Mouse (Mus musculus) gastrocnemius, adult 8-10 months (tissue): ENCODE measurements at regions not wholly inside any gene's neighbourhood (a gene's known extent, or its start where the extent isn't known, plus 50 kb on each side); places are given as distances from the start of the nearest gene placed in this dataset.

ENCODE experiments used
- DNase-seq, 2 experiments: peaks; one replicate each; pipeline ENCODE4 v3.0.0; 2022; ENCODE audit warnings: low spot score in 2 of 2

DNA sequence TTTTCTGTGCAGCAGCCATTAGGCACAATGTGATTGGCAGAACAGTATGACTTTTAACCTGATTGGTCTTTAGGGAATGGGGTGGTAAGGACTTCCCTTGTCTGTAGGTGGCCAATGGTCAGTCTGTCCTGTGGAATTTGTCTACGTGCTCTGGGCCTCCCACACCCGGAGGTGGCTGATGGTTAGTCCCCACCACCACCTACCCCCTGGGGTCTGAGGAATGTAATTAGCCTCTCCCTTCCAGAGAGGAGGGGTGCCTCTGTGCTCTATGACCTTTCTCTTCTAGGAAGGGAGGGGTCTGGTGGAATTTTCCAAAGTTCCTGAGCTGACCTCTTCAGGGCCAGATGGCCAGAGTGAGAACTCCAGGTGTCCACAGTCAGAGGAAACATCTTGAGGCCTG, 101.6 kb downstream of the Tmem17 start:
- no peak for DNase-seq

GRCm38 (mm10) chr11:22617204-22617874, 105.5 kb downstream of the Tmem17 start:
- peak; percentile 76 to 80 for DNase-seq

- no peak for DNase-seq
Measured at GRCm38 (mm10) chr11:22620912-22621705, 109.2 kb downstream of the Tmem17 start.

- no peak for DNase-seq
Measured at GRCm38 (mm10) chr11:22621868-22622267, 110.0 kb downstream of the Tmem17 start.

DNA sequence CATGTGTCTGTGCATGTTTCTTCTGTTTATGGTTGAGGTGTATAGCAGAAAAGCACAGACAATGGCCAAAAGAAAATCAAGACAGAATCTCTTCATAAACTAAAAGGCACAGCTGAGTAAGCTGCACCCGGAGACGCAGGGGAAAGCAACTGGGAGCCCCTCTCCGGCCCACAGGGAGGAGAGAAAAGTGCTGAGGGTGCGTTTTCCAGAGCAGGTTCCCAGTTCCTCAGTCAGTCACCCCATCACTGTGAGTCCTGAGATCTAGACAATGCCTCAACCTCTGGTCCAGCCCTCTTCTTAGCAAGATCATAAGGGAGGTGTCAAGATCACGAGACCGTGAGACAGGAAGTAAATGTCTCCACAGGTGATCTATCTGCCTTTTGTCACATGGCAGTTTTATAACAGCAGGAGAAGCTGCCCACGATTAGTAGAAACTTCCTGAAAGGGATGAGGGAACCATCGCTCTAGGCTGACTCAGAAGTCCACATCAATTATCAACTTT, 110.7 kb downstream of the Tmem17 start:
- no peak for DNase-seq

- DNase-seq = no peak
Measured at GRCm38 (mm10) chr11:22626407-22626806, 114.5 kb downstream of the Tmem17 start.

DNA sequence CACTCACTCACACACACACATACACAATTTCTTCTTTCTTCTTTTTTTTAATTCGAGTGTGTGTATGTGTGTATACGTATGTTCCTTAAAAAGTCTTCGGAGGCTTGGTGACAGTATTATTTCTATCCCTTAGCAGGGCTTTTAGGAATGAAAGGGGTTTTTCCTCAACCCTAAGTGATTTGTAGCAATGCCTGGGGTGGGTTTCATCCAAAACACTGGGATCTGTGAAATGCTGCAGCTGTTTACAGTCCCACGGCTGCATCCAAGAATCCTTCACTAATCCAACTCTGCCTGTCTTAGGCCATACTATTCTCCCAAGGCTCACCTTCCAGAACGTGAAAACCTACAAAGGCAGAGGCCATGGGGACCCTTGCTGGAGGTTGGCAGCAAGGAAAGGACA, 116.6 kb downstream of the Tmem17 start:
- DNase-seq = no peak

GRCm38 (mm10) chr11:22628979-22629378, 117.1 kb downstream of the Tmem17 start:
- DNase-seq = no peak

DNA sequence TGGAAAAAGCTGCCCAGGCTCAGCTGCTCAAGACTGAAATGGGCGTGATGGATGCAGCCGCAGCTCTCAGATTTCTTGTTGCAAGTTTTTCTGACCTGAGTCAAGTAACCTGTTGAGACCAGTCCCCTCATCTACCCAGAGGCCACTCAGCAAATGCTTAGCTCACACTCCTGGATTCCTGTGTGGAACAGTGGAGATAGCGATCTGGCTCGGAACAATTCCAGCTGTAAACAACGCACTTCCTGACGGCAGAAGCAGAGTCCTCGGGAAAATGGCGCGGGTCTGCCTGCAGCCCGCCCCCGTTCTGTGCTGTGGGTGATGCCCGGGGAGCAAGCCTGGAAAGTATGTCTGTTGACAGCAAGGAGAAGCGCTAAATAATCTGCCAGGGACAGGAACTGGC, 117.7 kb downstream of the Tmem17 start:
- DNase-seq = peak in 1 of 2 experiments; percentile 27

GRCm38 (mm10) chr11:22629991-22630390, 118.1 kb downstream of the Tmem17 start:
- no peak for DNase-seq

- no peak for DNase-seq
Measured at GRCm38 (mm10) chr11:22630982-22631381, 119.1 kb downstream of the Tmem17 start.

DNA sequence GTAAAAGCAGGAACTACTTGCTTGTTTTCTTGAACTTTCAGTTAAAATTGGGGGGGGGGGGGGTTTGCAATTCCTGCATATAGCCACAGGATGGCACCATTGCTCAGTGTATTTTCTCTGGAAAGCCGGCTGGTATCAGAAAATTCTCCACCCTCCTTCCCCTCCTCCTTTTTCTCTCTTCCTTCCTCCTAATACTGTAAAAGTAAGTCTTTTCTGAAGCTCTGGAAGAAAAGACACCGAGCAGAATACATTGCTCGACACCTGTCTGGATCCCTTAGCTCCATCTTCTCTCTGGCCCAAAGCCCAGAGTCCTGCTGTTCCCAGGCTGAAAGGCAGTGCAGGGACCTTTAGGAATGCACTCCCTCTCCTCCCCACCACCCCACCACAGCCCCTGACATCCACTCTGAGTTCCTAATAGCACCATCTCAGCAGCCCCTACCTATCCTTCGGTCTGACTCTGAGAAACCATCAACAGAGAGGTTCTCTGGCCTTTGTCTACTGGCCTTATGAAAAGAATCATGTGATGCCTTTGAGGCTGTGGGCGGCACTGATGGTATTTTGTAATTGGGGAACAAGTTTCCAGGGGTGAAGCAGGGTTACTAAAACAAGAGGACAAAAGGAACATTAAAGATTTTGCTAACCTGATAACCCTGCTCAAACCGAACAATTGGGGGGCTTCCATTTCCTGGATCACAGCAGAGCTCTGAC, 119.9 kb downstream of the Tmem17 start:
- DNase-seq = no peak

DNA sequence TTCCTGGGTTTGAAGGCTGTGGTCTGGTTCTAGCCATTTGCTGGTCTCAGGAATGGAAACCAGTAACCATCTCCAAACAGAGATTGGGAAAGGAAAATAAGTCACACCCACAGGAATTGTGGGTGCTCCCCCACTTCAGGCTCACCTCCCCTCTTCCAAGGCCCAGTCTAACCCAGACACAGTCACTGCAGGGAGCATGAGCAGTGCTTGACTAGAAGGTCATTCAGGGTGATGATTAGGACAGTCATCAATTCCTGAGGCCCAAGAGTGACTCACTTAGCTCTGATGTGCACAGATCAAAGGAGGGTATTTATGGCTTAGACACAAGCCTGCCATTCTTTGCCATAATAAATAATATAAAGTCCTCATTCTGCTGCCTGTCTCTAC, 120.4 kb downstream of the Tmem17 start:
- DNase-seq = no peak

DNA sequence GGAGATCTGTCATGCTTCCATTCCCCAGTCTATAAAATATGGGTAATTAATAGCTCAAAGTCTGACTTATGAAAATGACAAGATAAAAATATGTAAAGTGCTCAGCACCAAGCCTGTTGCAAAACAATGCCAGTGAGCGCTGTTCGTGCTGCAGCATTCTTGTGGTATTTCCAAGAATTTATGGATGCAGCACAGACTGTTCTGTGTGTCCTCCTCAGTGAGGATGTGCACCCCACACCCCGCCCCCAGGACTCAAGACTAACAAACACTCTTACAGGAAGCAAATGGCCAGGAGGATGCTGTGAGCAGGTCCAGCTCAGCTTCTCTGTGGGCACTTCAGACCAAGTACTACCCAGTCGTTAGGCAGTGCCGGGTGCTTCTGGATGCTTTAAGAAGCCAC, 121.1 kb downstream of the Tmem17 start:
- no peak for DNase-seq

DNA sequence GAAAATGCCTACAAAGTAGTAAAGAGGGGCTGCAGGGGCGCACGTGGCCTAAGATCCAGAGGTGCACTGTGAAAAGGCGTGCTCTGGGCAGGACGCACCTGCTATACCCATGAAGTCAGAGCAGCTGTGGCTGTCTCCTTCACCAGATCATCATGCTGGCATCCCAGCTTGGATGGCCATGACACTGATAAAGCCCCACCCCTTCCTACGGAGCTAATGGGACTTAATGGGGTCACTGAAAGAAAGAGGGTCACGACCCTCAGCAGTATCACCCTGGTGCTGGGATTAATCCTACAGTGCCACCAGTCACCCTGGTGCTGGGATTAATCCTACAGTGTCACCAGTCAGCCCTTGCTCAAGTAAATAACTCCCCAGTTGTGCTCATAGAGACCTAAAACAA, 122.1 kb downstream of the Tmem17 start:
- DNase-seq = no peak

- no peak for DNase-seq
Measured at GRCm38 (mm10) chr11:22635021-22635420, 123.1 kb downstream of the Tmem17 start.

DNA sequence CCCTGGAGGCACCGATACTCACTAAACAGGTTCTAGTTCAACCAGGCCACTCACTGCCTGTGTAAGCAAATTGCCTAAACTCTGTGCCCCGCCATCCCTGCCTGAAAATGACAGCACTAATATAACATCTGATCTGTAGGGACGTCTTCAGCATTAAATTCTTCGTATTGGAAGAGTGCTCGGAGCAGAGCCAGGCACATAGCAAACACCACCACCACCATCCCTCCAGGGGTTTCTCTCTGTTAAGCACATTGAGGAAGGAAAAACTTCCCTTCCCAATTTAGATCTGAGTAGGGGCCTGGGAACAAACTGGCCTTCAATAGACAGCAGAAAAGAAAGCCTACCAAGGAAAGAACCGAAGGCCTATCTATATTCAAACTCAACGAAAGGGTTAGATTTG, 124.4 kb downstream of the Tmem17 start:
- no peak for DNase-seq

DNA sequence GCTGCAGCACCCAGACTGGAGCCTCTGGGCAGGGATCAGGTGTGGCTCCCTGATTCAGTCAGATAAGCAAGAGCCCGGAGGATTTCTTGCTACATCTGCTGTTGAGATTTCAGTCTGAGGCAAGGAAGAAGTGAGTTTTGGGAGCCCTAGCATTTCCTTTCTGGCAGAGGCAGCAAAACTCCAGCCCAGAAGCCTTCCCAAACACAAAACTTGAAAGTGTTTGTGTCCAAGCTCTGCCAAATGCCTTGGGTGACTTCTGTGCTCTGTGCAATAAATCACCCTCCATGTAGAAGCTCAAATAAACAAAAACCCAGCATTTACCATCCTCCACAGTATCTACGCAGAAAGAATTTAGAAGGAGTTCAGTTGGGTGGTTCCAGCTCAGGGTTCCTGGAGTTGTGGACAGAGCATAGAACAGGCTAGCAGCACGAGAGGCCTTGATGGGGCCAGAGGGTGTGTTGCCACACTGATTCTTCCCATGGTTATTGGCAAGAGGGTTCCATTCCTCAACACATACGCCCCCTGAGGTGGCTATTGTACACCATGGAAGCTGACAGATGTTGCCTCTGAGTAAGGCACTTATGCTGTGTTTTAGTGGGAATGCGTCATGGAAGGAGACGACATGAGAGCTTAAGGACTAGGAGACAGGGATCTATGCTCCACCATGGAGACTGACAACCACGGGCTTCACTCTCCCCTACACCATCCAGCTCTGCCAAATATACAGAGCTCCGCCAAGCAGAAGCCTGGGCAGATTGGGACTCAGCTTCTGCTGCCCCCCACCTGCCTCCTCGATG, 125.1 kb downstream of the Tmem17 start:
- no peak for DNase-seq

DNA sequence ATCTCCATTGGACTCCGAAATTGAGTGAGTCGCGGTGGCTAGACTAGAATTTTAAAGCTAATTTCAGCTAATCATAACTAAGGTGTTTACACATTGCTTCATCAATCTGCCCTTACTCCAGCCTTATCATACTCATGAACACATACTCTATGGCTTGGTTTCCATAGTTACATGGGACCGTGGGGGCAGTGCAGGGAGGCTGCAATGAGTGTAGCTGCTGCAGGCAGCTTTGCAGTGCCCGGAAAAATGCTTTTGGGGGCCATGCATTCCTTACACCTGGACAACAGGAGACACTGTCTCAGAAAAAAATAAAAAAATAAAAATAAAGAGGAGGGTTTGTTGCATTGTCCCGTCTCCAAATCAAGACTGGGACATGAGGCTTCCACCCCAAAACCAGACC, 126.3 kb downstream of the Tmem17 start:
- no peak for DNase-seq

DNA sequence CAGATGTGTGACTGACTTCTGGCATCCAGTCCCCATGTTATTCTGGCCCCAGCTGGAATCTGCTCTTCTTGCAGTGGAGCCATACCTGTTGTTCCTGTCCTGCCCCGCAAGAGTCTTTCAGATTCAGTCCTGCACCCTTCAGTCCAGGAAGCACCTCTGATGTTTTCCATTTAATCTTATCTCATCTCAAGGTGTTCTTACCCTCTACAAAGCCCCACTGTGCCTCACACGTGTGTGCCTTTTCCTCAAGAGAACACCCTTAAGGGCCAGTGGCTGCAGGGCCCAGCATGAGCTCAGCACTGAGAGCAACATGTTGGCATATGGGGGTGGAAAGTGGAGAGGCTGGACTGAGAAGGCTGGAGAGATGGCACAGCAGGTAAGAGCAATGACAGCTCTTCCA, 126.8 kb downstream of the Tmem17 start:
- DNase-seq = no peak

- no peak for DNase-seq
Measured at GRCm38 (mm10) chr11:22640371-22640990, 128.6 kb downstream of the Tmem17 start.
